In genomic region chr8:125757106-125757496, GRCm38 (mm10) we compare ENCODE assay signal across 9 mouse cellular contexts. TPM values are rescaled to one million over a fixed set of nuclear protein-coding genes. Genes with fewer than 3 reads are reported as not detected.
A peak's percentile ranks its signal among the peaks of the same experiment; 100 is the strongest.
DNase-seq lines count a peak whose midpoint lies in the region; ATAC-seq lines count a peak whose summit lies in the region.
"Had no signal": no experiment of that assay in that cellular context is flagged by ENCODE, and none has a peak within 500 bp of the region (broad histone marks: within the 10 kb centered on the region; RNA-seq: fewer than 3 reads in every experiment).

No protein-coding gene starts in this region.

- DNase-seq in cerebellum, postnatal 36 days: no peak
- DNase-seq in hindbrain, embryonic 11.5 days (ENCODE audit: low spot score): no peak
- DNase-seq in retina, postnatal 1 day: peak; percentile 43
- no peak for DNase-seq in retina, embryonic 14.5 days (ENCODE audit: low spot score)
- DNase-seq in gastrocnemius, postnatal 10 days: no peak
- no peak for DNase-seq in right cerebral cortex, adult 2 months (ENCODE audit: low spot score in 2 of 2)
- DNase-seq: thymus, postnatal 14 days had no signal

- 0 out of 2 replicates have a peak, but pooled peaks have one; percentile 12 for ATAC-seq in cerebellum, adult (ENCODE audit: insufficient number of reproducible peaks, low FRiP score, low TSS enrichment)
- peak; percentile 67; the same call in 1 of the 2 replicates for ATAC-seq in hindbrain, embryonic 15.5 days (ENCODE audit: low FRiP score, low read depth)
- ATAC-seq in hindbrain, embryonic 11.5 days (ENCODE audit: low FRiP score): no peak

- H3K4me2 ChIP-seq in hindbrain, embryonic 15.5 days: no peak overlapping the region
- H3K4me2 ChIP-seq in hindbrain, embryonic 11.5 days (replicated peaks; ENCODE audit: low read depth, low read length): no peak overlapping the region

- H3K36me3 ChIP-seq in hindbrain, embryonic 15.5 days: peaks cover 23% of the 10 kb centered on the region
- no peaks in the 10 kb centered on the region for H3K36me3 ChIP-seq in hindbrain, embryonic 11.5 days (ENCODE audit: control insufficient read depth, insufficient read depth, low read length)

- WGBS in hindbrain, embryonic 15.5 days: 67% methylated on average over 1 of the region's 1 CpGs
- 91% methylated on average over 1 of the region's 1 CpGs for WGBS in hindbrain, embryonic 11.5 days

- H3K4me1 ChIP-seq in hindbrain, embryonic 15.5 days (replicated peaks): peaks cover 12% of the 10 kb centered on the region
- H3K4me1 ChIP-seq in hindbrain, embryonic 11.5 days (replicated peaks; ENCODE audit: control insufficient read depth, insufficient read depth, low read length): no peaks in the 10 kb centered on the region

- H3K4me3 ChIP-seq in hindbrain, embryonic 15.5 days: no peak overlapping the region
- no peak overlapping the region for H3K4me3 ChIP-seq in hindbrain, embryonic 11.5 days (ENCODE audit: low read depth, low read length)

- H3K27me3 ChIP-seq in hindbrain, embryonic 15.5 days: no peaks in the 10 kb centered on the region
- H3K27me3 ChIP-seq in hindbrain, embryonic 11.5 days (ENCODE audit: control insufficient read depth, insufficient read depth, low read length): no peaks in the 10 kb centered on the region

- H3K9me3 ChIP-seq in hindbrain, embryonic 15.5 days: no peaks in the 10 kb centered on the region
- H3K9me3 ChIP-seq in hindbrain, embryonic 11.5 days (ENCODE audit: control insufficient read depth, low read length): no peaks in the 10 kb centered on the region

- peak overlapping the region; percentile 52 for H3K27ac ChIP-seq in hindbrain, embryonic 15.5 days (replicated peaks)
- H3K27ac ChIP-seq in hindbrain, embryonic 11.5 days (ENCODE audit: low read depth, low read length): no peak overlapping the region

- no peak overlapping the region for H3K9ac ChIP-seq in hindbrain, embryonic 15.5 days
- no peak overlapping the region for H3K9ac ChIP-seq in hindbrain, embryonic 11.5 days (ENCODE audit: low read depth, low read length)

RNA-seq across cellular contexts. Expression of gene Ntpcr, which starts 27.3 kb away (rescaled TPM):
- 32.6 and 33.7 TPM in 2 replicates for polyA plus RNA-seq in hindbrain, embryonic 15.5 days (2015; fragmentation: Nextera tagmentation; extraction: Ambion mirVana)
- 21.1 and 21.5 TPM in 2 replicates for polyA plus RNA-seq in hindbrain, embryonic 11.5 days (2014; fragmentation: Nextera tagmentation; extraction: Ambion mirVana)
- 10 to 100 TPM; 16.5 to 18.6 TPM for total RNA-seq in gastrocnemius, postnatal 10 days (2021)
